Mouse (Mus musculus) cortical plate, adult 2 months (tissue): ENCODE data around the gene Sptbn4. TPM values are rescaled to one million over a fixed set of nuclear protein-coding genes. Genes with fewer than 3 reads are reported as not detected.
"Not testable (repeated sequence)": the region's sequence is repeated elsewhere in the genome, so short reads cannot be mapped to it uniquely, and the experiment has no call there.

Experiments used
- H3K27ac ChIP-seq: fragments of 200-500 bp; 2 replicates; pipeline ENCODE4 v1.5.1; 2012; ENCODE audit warnings: low read length, control low read depth, inconsistent platforms; ENCODE audit not compliant: insufficient read depth
- H3K4me1 ChIP-seq: fragments of 200-500 bp; 2 replicates; pipeline ENCODE4 v1.6.1; 2011; ENCODE audit warnings: low read length; ENCODE audit not compliant: control insufficient read depth, insufficient read depth
- H3K4me3 ChIP-seq: fragments of 200-500 bp; 2 replicates; pipeline ENCODE4 v1.5.1; 2011; ENCODE audit warnings: mild to moderate bottlenecking, low read length, control low read depth; ENCODE audit not compliant: insufficient read depth
- CTCF ChIP-seq: fragments of 200-500 bp; IDR thresholded peaks from 2 replicates; pipeline ENCODE4 v1.5.1; 2011; ENCODE audit warnings: mild to moderate bottlenecking, control low read depth, low read length; ENCODE audit not compliant: insufficient read depth; ENCODE audit errors: extremely low read depth
- POLR2A ChIP-seq: fragments of 200-500 bp; IDR thresholded peaks from 2 replicates; pipeline ENCODE4 v1.6.1; 2011; ENCODE audit warnings: mild to moderate bottlenecking, low read length, control low read depth; ENCODE audit not compliant: insufficient read depth; ENCODE audit errors: extremely low read depth
- polyA plus RNA-seq: library from polyadenylated mRNA; depleted of rRNA; stranded (reverse); fragments of >200 nt; gene quantifications from 2 replicates; pipeline ENCODE4 v1.2.3, GENCODE M21; 2012; rRNA removed

Sptbn4 gene
- polyA plus RNA-seq = 149 and 162 TPM in 2 replicates

DNA sequence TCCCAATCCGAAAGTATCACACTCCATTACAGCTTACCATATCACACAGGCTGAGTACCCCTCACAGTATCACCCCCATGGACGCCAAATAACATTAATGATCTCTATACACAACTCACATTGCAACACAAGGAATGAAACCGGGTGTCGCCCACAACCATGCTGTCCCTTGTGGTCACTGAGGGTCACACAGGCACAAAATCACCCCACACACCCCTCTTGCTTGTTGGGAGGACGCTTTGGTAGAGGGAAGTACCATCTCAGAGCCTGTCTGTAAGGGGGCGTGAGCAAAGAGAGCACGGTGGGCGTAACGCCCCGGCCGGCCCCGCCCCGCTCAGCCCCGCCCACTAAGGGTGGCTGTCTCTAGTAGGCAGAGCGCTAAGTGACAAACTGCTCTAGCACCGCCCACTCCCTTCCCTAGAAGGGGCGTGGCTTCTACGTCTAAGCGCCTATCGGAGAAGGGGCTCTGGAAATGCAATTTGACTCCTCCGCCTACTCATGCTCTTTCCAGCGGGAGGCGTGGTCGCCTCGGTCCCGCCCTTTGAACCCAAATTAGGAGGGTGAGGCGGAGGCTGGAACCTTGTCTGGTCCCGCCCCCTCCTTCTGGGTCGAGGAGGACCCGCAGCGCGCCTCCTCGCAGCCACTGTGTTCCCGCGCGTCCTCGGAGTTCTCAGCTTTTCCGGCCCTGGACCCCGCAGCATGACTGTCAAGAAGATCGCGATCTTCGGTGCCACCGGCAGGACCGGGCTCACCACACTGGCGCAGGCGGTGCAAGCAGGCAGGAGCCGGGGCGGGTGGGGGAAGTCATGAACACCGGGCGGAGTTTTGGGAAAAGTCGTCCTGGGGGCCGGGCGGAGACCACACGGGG lies at the start of gene Sptbn4, which contains the start of gene Blvrb:
Gene Sptbn4 (minus strand): TSS at position 268 of the 868 bp plus-strand sequence.
Gene Blvrb (plus strand): TSS at position 560 of the 868 bp plus-strand sequence.
- Histone ChIP-seq H3K4me1 (peaks cover 1% of the 10 kb centered on the region; the same call in 1 of the 2 replicates), H3K4me3 (peak within 1 kb of the TSS; percentile 86), H3K27ac (0 out of 2 replicates have a peak within 1 kb of the TSS, but pooled peaks have one; percentile 4)
- TF ChIP-seq CTCF (0 out of 2 replicates have a peak, but pooled peaks have one; percentile 0), POLR2A (0 out of 2 replicates have a peak, but pooled peaks have one; percentile 46)

- not testable (repeated sequence) for H3K27ac ChIP-seq, H3K4me1 ChIP-seq
Observed at GRCm38 (mm10) chr7:27494659-27495367, 47.3 kb upstream of the Sptbn4 start.

GRCm38 (mm10) chr7:27493450-27493849 lies 46.0 kb upstream of the Sptbn4 start:
- H3K4me3 ChIP-seq = no peak overlapping the region
- TF ChIP-seq CTCF = no peak
- TF ChIP-seq POLR2A = no peak
- H3K4me1 ChIP-seq = no peaks in the 10 kb centered on the region
- H3K27ac ChIP-seq = no peak overlapping the region

More at GRCm38 (mm10) chr7:27494659-27495367, 47.3 kb upstream of the Sptbn4 start:
- not testable (repeated sequence) for H3K4me3 ChIP-seq

DNA sequence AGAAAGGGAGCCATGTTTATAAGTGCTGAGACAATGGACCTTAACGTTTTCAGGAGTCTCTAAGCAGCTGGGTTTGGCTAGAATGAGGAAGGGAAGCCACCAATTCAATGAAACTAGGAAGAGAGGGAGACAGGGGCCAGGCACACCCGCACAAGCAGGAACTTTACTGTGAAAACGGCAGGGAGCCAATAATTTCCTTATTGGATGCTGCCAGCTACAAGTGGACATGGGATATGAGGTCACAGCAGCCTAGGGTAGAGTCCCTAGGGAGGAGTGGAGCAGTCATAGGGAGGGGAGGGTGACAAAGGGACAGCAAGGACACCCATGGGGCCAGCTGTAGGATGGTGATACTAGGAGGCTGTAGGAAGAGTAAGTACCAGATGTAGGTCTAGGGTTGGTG lies 45.5 kb upstream of the Sptbn4 start:
- TF ChIP-seq POLR2A = no peak
- no peak for TF ChIP-seq CTCF
- Histone ChIP-seq H3K27ac (no peak overlapping the region), H3K4me3 (no peak overlapping the region), H3K4me1 (no peaks in the 10 kb centered on the region; the same call in 1 of the 2 replicates)

DNA sequence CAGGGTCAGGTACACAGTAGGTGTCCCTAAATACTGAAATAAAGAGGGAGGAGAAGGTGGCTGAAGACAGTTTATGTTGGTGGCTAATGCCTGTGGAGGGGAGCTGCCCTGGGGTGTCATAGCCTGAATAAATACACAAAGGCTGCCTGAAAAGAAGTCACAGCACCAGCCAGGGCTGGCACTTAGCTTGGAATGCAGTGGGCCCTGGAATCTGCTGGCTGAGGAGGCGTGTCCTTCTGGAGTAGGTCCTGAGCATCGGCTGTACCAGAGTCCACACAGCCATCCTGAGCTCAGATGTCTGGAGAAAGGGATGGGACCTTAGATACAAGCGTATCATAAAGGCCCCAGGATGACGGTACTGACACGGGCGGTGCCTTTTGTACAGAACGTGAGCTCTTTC lies 44.4 kb upstream of the Sptbn4 start:
- Histone ChIP-seq H3K4me1 (no peaks in the 10 kb centered on the region; the same call in 1 of the 2 replicates), H3K27ac (no peak overlapping the region), H3K4me3 (no peak overlapping the region)
- TF ChIP-seq CTCF (no peak), POLR2A (no peak)

DNA sequence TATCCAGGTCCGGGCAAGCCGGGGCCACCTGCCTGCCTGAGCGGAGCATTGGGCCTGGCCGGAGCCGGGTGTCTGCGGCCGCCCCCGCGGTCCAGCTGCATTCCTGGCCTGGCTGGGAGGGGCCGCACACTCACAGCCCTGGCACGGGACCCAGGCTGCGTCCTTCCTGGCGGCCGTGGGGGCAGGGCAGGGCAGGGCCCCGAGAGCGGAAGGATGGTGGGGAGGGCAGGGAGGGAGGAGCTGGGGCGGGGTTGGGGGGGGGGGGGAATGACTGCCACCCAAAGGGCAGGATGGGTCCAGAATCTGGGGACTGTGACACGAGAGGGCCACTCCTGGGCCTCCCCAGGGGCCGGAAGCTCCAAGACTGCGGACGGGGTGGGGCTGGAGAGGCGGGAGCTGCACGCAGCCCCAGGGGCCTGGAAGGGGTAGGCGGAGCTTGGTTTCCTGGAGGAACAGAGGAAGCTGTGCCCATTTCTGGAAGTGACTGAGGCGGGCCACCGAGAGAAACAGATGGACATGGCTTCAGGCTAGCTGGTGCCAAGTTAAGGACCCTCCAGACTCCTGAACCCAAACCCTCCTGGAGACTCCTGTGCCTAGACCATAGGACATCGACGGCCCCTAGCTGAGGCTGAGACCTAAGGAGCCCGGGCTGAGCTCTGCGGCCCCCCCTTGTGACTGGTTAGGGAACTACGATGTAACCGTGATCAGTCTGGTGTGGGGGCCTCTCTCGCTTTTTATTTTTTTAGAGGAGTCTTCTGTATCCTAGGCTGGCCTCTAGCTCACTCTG lies 43.2 kb upstream of the Sptbn4 start:
- peak overlapping the region; percentile 45 for H3K4me3 ChIP-seq
- H3K4me1 ChIP-seq = no peaks in the 10 kb centered on the region; the same call in 1 of the 2 replicates
- TF ChIP-seq POLR2A (0 out of 2 replicates have a peak, but pooled peaks have one; percentile 33), CTCF (peak; percentile 47)
- peak overlapping the region; percentile 90 for H3K27ac ChIP-seq

DNA sequence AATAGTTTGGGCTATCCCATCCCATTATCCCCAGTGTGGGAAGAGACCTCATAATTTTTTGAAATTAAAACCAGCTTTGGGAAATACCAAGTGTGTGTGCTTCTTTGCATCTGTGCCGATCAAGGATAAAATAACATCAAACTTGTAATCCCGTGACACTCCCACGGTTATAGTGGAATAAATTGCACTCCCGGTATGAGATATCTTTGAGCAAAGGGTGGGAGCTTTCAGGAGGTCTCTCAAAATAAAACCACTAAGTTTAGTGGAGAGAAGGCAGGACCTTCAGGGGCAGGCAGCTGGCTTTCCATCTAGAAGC lies 42.7 kb upstream of the Sptbn4 start:
- TF ChIP-seq CTCF (no peak), POLR2A (no peak)
- H3K27ac ChIP-seq = peak overlapping the region; percentile 90; the same call in 1 of the 2 replicates
- no peaks in the 10 kb centered on the region; the same call in 1 of the 2 replicates for H3K4me1 ChIP-seq
- peak overlapping the region; percentile 45 for H3K4me3 ChIP-seq

DNA sequence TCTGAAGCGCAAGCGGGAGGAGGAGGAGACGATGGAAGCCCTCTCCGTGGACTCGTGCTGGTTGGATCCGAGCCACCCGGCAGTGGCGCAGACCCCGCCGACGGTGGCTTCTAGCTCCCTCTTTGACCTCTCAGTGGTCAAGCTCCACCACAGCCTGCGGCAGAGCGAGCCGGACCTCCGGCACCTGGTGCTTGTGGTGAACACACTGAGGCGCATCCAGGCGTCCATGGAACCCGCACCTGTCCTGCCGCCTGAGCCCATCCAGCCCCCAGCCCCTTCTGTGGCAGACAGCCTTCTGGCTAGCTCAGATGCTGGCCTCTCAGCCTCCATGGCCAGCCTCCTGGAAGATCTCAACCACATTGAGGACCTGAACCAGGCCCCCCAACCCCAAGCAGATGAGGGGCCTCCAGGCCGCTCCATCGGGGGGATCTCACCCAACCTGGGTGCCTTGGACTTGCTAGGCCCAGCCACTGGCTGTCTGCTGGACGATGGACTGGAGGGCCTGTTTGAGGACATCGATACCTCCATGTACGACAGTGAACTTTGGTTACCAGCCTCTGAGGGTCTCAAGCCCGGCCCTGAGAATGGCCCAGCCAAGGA lies 41.9 kb upstream of the Sptbn4 start:
- H3K4me3 ChIP-seq = no peak overlapping the region
- no peaks in the 10 kb centered on the region; the same call in 1 of the 2 replicates for H3K4me1 ChIP-seq
- no peak overlapping the region for H3K27ac ChIP-seq
- TF ChIP-seq POLR2A = no peak
- no peak for TF ChIP-seq CTCF
